Mouse (Mus musculus): ENCODE results near the gene Pbrm1.

The Pbrm1 gene

GRCm38 (mm10) chr14:31165010-31165409 is 146.1 kb downstream of the Pbrm1 start:
- no peak for DNase-seq (ENCODE audit: extremely low spot score, low read depth, low spot score)

- no peak for DNase-seq (ENCODE audit: extremely low spot score, low read depth, low spot score)
Measured at GRCm38 (mm10) chr14:31165458-31165857, 146.5 kb downstream of the Pbrm1 start.

- DNase-seq (ENCODE audit: extremely low spot score, low read depth, low spot score) = no peak
Measured at GRCm38 (mm10) chr14:31165991-31166630, 147.2 kb downstream of the Pbrm1 start.

GRCm38 (mm10) chr14:31166827-31167226 is 147.9 kb downstream of the Pbrm1 start:
- no peak for DNase-seq (ENCODE audit: extremely low spot score, low read depth, low spot score)

- no peak for DNase-seq (ENCODE audit: extremely low spot score, low read depth, low spot score)
Measured at GRCm38 (mm10) chr14:31168425-31168824, 149.5 kb downstream of the Pbrm1 start, which contains the start of gene Stab1. Stab1 (minus strand) TSS chr14:31168641.

- DNase-seq (ENCODE audit: extremely low spot score, low read depth, low spot score) = no peak
Measured at GRCm38 (mm10) chr14:31169508-31169907, 150.6 kb downstream of the Pbrm1 start.

- DNase-seq (ENCODE audit: extremely low spot score, low read depth, low spot score) = no peak
Measured at GRCm38 (mm10) chr14:31170963-31171362, 152.0 kb downstream of the Pbrm1 start.
